Mouse (Mus musculus) natural killer cell, adult 2 months (primary cell): ENCODE results near the gene Slc39a9.
A peak's percentile ranks its signal among the peaks of the same experiment; 100 is the strongest.

Experiments used
- DNase-seq, 2 experiments: peaks; one replicate each; pipeline ENCODE4 v3.0.0; 2022; ENCODE audit warnings: low spot score in 2 of 2

The Slc39a9 gene

GRCm38 (mm10) chr12:80653951-80654658, 10.4 kb downstream of the Slc39a9 start:
- DNase-seq = no peak

GRCm38 (mm10) chr12:80654659-80655025, 11.0 kb downstream of the Slc39a9 start:
- no peak for DNase-seq

GRCm38 (mm10) chr12:80658661-80659060, 15.0 kb downstream of the Slc39a9 start:
- DNase-seq = no peak

- no peak for DNase-seq
Measured at GRCm38 (mm10) chr12:80662322-80662721, 18.6 kb downstream of the Slc39a9 start.

- no peak for DNase-seq
Measured at GRCm38 (mm10) chr12:80663935-80664334, 20.3 kb downstream of the Slc39a9 start.

- no peak for DNase-seq
Measured at GRCm38 (mm10) chr12:80668391-80668790, 24.7 kb downstream of the Slc39a9 start.

- peak; percentile 6 to 8 for DNase-seq
Measured at GRCm38 (mm10) chr12:80673170-80673569, 29.5 kb downstream of the Slc39a9 start.

GRCm38 (mm10) chr12:80681340-80681739, 37.7 kb downstream of the Slc39a9 start:
- no peak for DNase-seq

- no peak for DNase-seq
Measured at GRCm38 (mm10) chr12:80683554-80683953, 39.9 kb downstream of the Slc39a9 start.

GRCm38 (mm10) chr12:80684316-80684715, 40.6 kb downstream of the Slc39a9 start:
- no peak for DNase-seq

- DNase-seq = no peak
Measured at GRCm38 (mm10) chr12:80687788-80688211, 44.1 kb downstream of the Slc39a9 start.

- no peak for DNase-seq
Measured at GRCm38 (mm10) chr12:80689696-80690095, 46.0 kb downstream of the Slc39a9 start.

- DNase-seq = no peak
Measured at GRCm38 (mm10) chr12:80691671-80692091, 48.0 kb downstream of the Slc39a9 start.

- peak in 1 of 2 experiments; percentile 8 for DNase-seq
Measured at GRCm38 (mm10) chr12:80692269-80692972, 48.7 kb downstream of the Slc39a9 start, which contains the start of gene Plekhd1. TSS of gene Plekhd1 (plus strand) at chr12:80692591.

GRCm38 (mm10) chr12:80693700-80694099, 50.0 kb downstream of the Slc39a9 start:
- DNase-seq = no peak

- DNase-seq = no peak
Measured at GRCm38 (mm10) chr12:80695004-80695403, 51.3 kb downstream of the Slc39a9 start.

GRCm38 (mm10) chr12:80698526-80699143, 55.0 kb downstream of the Slc39a9 start:
- no peak for DNase-seq

- no peak for DNase-seq
Measured at GRCm38 (mm10) chr12:80699144-80699531, 55.5 kb downstream of the Slc39a9 start.

- DNase-seq = no peak
Measured at GRCm38 (mm10) chr12:80701332-80701731, 57.6 kb downstream of the Slc39a9 start.

- DNase-seq = no peak
Measured at GRCm38 (mm10) chr12:80706208-80706914, 62.7 kb downstream of the Slc39a9 start.

GRCm38 (mm10) chr12:80706915-80707604, 63.4 kb downstream of the Slc39a9 start:
- DNase-seq = no peak
